Mouse (Mus musculus) cortical plate, adult 2 months (tissue): ENCODE results near the gene Sel1l.
"Not testable (repeated sequence)": the region's sequence is repeated elsewhere in the genome, so short reads cannot be mapped to it uniquely, and the experiment has no call there.

Source experiments
- CTCF ChIP-seq: fragments of 200-500 bp; IDR thresholded peaks from 2 replicates; pipeline ENCODE4 v1.5.1; 2011; ENCODE audit warnings: mild to moderate bottlenecking, control low read depth, low read length; ENCODE audit not compliant: insufficient read depth; ENCODE audit errors: extremely low read depth
- POLR2A ChIP-seq: fragments of 200-500 bp; IDR thresholded peaks from 2 replicates; pipeline ENCODE4 v1.6.1; 2011; ENCODE audit warnings: mild to moderate bottlenecking, low read length, control low read depth; ENCODE audit not compliant: insufficient read depth; ENCODE audit errors: extremely low read depth

DNA sequence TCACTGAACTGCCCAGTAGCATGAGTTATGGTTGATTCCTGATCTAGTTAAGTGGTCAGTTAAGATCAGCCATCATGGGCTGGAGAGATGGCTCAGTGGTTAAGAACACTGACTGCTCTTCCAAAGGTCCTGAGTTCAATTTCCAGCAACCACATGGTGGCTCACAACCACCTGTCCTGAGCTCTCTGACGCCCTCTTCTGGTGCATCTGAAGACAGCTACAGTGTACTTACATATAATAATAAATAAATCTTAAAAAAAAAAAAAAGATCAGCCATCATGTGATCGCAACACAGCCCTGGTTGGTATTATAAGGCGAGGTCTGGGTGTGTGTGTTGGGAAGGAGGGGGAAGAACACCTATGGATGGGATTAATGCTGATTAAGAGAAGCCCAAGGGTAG is 60.5 kb downstream of the Sel1l start:
- TF ChIP-seq POLR2A, CTCF: not testable (repeated sequence)
